Mouse (Mus musculus): ENCODE data around the gene Tmem141.

DNA sequence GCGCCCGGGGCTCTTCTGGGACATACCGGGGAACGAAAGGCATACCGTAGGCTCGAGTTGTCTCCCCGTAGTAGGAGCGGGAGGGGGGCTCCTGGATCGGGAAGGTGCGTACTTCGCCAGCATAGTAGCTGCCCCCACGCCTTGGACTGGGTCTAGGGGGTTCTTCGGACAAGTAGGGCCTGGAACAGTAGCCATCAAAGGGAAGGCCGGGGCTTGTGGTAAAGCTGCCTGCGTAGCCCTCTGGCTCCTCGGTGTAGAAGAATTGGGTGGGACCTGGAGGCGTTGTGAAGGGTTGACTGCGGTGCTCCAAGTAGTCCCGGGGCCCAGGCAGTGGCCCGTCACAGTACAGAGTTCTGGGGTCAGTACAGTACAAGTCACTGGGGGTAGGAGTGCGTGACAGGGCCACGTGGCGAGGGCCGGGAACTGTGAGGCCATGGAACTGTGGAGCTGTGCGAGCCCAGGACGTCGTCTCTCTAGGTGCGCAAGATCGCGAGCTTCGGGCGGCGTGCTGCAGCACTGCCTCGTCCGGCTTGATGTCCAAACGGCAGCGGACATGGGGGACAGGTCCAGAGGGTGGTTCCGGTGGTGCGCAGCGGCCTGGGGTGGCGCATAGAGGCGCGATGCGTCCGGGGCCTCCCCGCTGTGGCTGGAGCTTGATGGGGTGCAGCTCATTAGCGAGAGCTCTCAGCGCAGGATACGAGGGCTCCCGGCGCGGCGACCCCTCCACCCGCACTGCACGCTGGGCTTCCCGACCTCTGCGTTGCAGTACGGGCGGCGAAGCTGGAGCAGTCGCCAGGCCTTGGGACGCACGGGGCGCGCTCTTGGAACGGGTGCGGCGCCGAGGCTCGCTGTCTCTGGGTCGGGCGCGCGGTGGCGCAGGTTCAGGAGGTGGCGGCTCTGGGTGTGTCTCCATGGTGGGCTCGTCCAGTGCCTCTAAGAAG is 42.7 kb downstream of the Tmem141 start:
- TF ChIP-seq SRF (IDR thresholded peaks at IDR 0.05; ENCODE audit: control insufficient read depth, insufficient read length, low read depth) (no peak), POLR2A (IDR thresholded peaks at IDR 0.05; ENCODE audit: insufficient read length, low read depth) (no peak), USF1 (IDR thresholded peaks at IDR 0.05; ENCODE audit: low read depth) (no peak), MAX (IDR thresholded peaks at IDR 0.05; ENCODE audit: low read depth) (no peak), E2F4 (IDR thresholded peaks at IDR 0.05; ENCODE audit: insufficient read depth) (no peak), TCF12 (IDR thresholded peaks at IDR 0.05; ENCODE audit: insufficient read depth, poor library complexity, severe bottlenecking) (no peak)

All from myocyte (in vitro differentiated cells).